Mouse (Mus musculus): ENCODE measurements at regions not wholly inside any gene's neighbourhood (a gene's known extent, or its start where the extent isn't known, plus 50 kb on each side); places are given as distances from the start of the nearest gene placed in this dataset.
"Not testable (repeated sequence)": the region's sequence is repeated elsewhere in the genome, so short reads cannot be mapped to it uniquely, and the experiment has no call there.

DNA sequence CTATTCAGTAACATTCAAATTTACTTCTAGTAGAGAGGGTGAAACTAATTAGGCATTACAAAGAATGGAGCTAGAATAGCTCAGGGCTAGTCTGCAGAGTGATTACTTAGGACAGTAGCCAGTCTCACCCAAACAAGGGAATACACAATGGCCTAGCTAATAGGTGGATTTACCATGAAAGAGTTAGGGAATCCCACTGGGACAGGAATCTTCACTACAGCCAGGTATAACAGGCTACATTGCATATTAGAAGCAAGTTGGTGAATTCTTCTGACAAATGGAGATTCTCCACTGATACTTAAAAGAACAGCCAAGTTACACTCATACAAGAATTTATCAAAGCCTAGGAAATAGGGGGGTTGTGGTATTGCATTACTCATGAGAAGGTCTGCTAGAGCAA lies 670.2 kb upstream of the Chrm3 start:
- POLR2A ChIA-PET: interaction anchor here in 3 of 4 experiments (0.6 to 1.6 kb wide), 5 partner anchors 25 to 768 kb away, joined by 3 to 7 read pairs (median 4); no protein-coding TSS in a partner anchor
- CTCF ChIA-PET: not testable (repeated sequence)

DNA sequence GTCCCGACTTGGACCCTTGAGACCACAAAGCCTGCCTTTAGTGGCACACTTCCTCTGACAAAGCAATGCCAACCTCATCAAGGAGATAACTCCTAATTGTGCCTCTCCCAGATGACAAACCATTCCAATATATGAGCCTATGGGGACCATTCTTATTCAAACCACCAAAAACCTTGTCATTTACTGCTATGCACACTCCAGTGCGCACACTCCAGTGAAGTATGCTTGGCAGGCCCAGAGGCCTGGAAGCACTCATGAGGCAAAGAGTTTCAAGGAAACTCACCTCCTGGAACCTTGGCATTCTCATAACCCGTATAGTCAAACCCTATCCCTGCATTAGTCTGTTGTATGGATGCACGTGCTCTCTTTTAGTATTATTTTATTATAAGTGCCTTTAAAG lies 669.7 kb upstream of the Chrm3 start:
- POLR2A ChIA-PET: interaction anchor here in 2 of 4 experiments (0.6 to 1.6 kb wide), 4 partner anchors 24 to 767 kb away, joined by 3 to 7 read pairs (median 4); no protein-coding TSS in a partner anchor
- CTCF ChIA-PET: no interaction called here

DNA sequence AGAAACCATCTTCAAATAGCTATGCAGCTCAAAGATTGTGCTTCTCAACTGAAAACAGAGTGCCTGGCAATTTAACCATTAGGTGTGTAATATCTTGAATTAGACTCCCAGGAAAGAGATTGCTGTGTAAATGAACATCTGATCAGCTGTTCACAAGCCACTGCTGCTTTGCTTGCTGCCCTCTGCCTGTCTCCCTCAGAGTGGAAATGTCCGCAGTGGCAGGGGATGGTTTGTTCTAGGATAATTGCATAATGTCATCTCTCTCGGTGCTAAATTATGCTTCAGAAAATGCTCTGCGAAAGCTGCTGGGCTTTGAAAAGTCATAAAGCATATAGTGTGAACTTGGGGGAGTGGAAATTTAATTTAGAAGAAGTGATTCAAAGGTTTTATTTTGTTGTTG lies 665.3 kb upstream of the Chrm3 start:
- ChIA-PET CTCF (no interaction called here), POLR2A (no interaction called here)

DNA sequence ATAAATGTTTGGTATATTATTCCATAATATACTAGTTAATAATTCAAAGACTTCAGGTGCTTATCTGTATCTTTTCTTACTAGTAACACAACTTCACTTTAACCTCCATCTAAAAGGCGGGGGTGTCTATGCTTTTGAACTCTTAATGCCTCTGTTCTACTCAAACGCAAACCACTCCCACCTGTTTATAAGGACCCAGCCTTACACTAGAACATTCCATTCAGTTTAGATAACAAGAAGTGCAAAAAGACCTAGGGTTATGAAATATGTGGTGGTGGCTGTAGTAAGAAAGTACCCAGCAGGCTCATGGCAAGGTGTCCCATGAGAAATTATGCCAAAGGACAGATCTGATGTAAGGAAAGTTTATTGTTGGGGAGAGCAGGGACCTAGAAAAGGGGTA lies 663.8 kb upstream of the Chrm3 start:
- ChIA-PET CTCF (no interaction called here), POLR2A (no interaction called here)

DNA sequence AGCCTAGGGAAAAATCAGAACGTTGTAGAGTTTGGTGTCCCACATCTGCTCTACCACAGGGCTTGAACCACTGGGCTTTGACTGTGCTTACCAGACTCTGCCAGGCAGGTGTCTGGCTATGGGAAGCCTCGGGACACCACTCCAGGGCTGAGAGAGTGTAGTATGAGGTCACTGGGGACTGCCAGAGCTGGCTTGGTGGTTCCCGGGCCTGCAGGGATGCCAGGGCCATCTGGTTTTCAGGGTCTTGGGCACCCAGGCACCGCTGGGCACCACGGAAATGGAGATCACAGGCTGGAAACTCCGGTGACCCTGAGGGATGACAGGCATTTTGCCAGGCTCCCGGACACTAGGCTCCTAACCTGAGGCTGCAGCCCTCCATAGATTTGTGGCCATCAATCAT lies 656.9 kb upstream of the Chrm3 start:
- POLR2A ChIA-PET: interaction anchor here in 1 of 4 experiments (0.6 kb wide), 1 partner anchor 12 kb away, joined by 3 read pairs; no protein-coding TSS in a partner anchor
- CTCF ChIA-PET: no interaction called here

DNA sequence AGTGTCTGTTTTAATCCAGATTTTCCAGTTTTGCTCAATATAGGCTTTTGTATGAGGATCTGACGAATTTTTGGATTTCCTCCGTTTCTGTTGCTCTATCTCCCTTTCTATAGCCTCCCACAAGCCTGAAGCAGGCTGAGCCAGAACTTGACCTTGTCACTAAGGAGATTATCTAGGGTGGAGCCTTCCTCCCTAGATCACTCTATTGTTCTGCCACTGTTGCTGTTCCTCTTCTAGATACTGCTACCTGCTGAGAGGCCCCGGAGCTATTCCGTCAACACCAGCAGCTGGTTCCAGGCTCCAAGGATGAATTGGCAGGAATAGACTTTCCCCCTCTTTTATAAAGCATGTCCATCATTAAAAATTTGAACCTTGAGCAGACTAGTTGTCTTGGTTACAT lies 644.7 kb upstream of the Chrm3 start:
- CTCF ChIA-PET: no interaction called here

DNA sequence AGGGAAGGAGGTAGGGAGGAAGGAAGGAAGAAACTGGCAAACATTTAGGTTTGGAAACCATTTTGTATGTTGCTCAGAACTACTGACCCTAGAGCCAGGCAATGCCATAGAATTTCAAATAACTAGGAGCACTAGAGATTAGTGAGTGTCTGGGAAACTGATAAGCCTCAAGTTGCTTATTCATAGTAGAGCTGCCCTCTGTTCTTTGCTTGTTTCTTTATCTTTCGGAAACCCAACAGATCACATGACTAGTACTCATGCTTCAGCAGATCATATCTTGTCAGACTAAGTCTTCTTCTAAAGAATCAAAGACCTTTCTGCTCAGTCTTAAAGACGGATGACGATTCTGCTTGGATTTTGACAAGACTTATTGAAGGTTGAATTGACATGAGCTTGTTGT lies 630.5 kb upstream of the Chrm3 start:
- ChIA-PET POLR2A (no interaction called here), CTCF (no interaction called here)

More for the DNA sequence above, 644.7 kb upstream of the Chrm3 start:
- POLR2A ChIA-PET: interaction anchor here in 2 of 4 experiments (0.7 to 1.6 kb wide), 4 partner anchors 26 to 1241 kb away, joined by 3 to 7 read pairs (median 4); no protein-coding TSS in a partner anchor

DNA sequence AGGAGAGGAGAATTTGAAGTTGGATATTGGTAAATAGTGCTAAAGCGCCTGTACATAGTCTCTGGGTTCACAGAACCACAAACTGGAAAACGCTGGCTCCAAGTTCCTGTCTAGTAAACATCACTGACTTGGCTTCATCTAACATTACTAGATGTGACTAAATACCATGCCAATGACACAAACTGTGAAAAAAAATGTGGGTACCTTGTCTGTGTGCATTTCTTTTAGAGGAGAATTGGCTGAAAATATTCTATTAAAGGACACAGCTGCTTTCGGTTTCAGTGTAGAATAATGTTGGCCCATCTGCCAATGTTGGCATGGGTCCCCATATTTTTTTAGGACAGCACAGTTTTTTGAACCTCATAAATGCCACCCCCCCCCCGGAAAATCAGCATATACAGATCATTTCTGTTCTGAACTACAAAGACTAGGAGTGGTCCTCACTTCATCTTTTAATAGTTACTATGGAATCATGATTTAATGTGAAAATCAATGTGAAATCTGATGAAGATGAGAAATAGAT lies 629.9 kb upstream of the Chrm3 start:
- CTCF ChIA-PET: no interaction called here
- POLR2A ChIA-PET: no interaction called here

DNA sequence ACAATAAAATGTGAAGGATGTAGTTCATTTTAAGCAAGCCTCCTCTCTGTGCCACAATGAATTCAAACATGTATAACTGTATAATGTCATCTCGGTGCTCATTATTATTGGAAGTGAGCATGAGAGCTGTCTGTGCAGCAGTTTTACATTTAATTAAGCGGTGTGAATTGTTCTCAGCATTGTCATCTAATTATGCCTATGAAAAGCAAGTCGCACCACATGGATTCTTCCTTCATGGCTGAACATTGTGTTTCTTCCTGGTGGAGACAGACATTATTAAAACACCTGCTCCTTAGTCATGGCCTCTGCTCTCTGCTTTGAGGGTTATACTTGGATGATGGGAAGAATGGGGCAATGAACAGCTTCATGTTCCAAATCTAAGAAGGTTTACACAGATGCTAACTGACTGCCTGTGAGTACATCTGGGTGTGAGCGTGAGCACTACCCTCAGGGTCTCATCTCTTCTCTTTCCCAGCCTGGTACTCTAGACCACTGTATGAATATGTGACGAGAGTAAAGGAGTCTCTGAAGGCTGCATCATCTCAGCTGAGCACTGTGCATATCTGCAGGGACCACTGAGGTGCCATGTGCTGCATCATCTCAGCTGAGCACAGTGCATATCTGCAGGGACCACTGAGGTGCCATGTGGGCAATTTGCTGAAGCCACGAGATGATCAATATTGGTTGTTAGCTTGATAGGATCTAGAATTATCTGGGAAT lies 628.6 kb upstream of the Chrm3 start:
- CTCF ChIA-PET: interaction anchor here in 1 of 4 experiments (0.6 kb wide), 1 partner anchor 47 kb away, joined by 3 read pairs; no protein-coding TSS in a partner anchor
- POLR2A ChIA-PET: no interaction called here

DNA sequence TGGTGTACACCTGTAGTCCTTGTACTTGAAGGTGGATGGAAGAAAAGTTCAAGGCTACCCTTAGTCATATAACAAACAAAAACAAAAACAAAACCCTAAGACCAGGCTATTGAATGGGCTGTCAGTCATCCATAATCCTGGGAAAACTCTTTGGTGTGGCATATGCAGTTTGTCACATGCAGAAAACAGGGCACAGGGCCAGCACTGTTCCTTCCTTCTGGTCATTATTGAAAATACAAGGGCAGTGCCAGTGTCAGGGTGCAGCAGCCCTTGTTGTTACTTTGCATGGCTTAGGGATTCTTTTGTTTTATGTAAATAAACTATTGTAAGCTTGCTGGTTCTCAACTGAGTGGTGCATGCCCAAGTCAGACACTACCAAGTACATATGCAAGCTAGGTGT lies 623.1 kb upstream of the Chrm3 start:
- POLR2A ChIA-PET: no interaction called here
- CTCF ChIA-PET: no interaction called here

DNA sequence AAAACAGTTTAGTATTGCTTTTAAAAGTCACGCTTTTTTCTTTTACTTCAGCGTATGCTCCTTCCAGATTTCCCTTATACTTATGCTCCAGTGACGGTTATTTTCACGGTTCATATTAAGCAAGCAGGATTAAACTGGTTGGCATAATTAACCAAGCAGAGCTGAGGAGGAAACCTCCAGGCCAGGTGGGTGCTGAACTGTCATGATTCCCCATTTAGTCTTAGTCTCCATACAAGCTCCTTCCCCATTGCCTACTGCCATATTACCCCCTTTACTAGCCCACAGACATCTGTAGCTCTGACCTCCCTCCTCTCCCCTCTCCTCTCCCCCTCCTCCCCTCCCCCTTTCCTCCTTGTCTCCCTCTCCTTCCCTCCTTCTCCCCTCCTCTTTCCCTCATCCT lies 621.9 kb upstream of the Chrm3 start:
- CTCF ChIA-PET: interaction anchor here in 1 of 4 experiments (0.6 kb wide), 1 partner anchor 490 kb away, joined by 3 read pairs; no protein-coding TSS in a partner anchor
- POLR2A ChIA-PET: interaction anchor here in 1 of 4 experiments (0.6 kb wide), 1 partner anchor 21 kb away, joined by 3 read pairs; no protein-coding TSS in a partner anchor

DNA sequence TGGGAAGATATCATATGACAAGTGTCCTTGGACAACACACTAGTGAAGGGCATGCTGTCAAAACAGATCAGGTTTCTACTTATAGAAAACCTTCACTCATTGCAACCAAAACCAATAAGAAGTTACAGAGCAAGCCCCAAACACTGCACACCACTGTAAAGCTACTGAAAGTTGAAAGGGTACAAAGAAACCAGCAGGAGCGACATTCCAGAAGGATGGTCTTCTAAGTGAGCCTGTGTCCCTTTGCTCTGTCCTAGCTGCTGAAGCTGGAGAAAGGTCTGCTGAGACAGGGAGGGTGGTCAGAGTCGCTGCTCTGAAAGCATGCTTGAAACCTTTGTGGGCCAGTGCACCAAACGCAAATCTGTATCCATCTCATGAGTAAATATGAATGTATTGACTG lies 611.3 kb upstream of the Chrm3 start:
- ChIA-PET CTCF (interaction anchor here in 2 of 4 experiments (0.6 to 0.7 kb wide), 2 partner anchors 573 to 901 kb away, joined by 3 to 5 read pairs; no protein-coding TSS in a partner anchor), POLR2A (no interaction called here)

DNA sequence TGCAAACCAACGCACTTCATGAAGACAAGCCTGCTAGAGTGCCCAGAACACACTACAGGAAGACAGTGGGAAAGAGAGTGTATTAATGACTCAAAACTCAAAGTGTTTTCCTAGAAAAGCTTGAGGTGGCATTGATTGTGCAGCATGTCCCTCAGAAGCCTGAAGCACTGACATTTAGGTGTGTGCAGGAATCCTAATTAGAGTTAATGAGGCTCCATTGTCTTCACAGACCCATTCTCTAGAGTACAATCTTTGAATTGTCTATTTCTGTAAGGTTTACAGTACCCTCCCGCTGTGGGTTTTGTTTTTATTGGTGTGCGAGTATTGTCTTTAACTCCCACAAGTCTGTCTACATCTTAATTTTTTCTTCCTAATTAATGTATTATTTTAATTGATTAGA lies 610.1 kb upstream of the Chrm3 start:
- CTCF ChIA-PET: no interaction called here
- POLR2A ChIA-PET: no interaction called here

DNA sequence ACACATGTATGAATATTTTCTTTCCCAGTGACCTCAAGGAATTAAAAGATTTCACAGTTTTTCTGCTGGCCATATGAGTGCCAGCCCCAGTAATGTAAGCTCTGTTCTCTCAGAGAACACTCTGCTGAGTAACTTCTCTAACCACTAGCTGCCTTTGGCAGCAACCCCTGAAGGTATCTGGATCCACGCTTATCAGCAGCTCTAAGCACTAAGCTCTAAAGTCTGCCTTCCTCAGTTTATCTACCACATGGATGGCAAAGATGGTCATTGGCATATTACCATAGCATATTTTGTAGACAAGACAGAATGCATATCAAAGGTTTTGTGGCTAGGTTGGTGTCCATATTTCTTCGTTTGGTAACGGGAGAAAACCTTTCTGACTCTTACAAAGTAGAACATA lies 592.3 kb upstream of the Chrm3 start:
- POLR2A ChIA-PET: interaction anchor here in 1 of 4 experiments (0.7 kb wide), 1 partner anchor 1036 kb away, joined by 6 read pairs; no protein-coding TSS in a partner anchor
- CTCF ChIA-PET: no interaction called here

DNA sequence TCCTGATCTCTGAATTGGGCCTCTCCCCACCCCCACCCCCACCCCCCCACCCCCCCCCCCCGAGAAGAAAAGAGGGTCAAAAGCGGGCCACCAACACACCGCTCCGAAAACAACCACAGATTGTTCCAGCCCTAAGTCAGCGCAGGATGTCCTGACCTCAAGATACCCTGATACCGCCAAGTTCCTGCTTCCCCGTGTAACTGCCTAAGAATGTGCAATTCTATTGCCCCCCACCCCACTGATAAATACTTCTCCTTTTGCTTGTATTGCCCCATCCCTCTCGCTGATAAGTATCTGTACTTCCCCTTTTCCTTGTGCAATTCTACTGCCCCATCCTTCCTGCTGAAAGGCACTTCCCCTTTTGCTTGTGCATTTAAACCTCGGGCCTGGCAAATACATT lies 590.0 kb upstream of the Chrm3 start:
- POLR2A ChIA-PET: not testable (repeated sequence)

DNA sequence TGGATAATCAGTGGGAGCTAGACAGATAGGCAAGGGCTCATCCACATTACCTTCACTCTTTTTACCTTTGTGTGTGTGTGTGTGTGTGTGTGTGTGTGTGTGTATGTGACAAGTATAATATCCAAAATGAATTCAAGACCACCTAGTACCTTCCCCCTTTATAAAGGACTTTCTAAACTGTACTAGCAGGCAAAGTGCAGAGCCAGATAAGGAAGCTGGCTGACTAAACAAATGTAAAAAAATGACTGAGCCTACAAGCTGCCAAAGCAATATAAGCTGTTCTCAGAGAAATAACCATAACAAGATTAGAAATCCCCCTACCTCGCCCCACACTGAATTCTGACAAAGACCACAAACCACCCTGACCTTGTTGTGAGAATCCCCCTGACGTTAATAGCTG lies 586.8 kb upstream of the Chrm3 start:
- CTCF ChIA-PET: interaction anchor here in 1 of 4 experiments (0.6 kb wide), 1 partner anchor 1501 kb away, joined by 3 read pairs; no protein-coding TSS in a partner anchor
- POLR2A ChIA-PET: no interaction called here

More for the DNA sequence above, 590.0 kb upstream of the Chrm3 start:
- CTCF ChIA-PET: not testable (repeated sequence)

DNA sequence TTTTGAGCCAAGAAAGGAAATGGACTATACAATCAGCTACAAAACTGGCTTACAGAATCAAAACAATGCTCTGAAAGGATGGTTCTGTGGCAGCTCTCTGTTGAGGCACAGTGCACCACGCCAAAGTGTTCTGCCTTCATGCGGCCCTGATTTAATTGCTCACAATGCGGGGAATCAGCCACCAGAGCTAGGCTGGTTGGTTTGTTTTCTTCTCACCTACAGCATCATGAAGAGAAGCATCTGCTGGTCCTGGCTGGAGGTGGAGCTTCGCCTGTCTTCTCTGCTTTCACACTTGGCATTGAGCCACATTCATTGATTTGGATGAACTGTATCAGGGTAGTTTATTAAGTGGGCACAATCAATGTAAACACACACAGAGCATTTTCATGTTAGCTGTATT lies 583.2 kb upstream of the Chrm3 start:
- CTCF ChIA-PET: interaction anchor here in 1 of 4 experiments (1.2 kb wide), 1 partner anchor 264 kb away, joined by 3 read pairs; no protein-coding TSS in a partner anchor
- POLR2A ChIA-PET: no interaction called here

DNA sequence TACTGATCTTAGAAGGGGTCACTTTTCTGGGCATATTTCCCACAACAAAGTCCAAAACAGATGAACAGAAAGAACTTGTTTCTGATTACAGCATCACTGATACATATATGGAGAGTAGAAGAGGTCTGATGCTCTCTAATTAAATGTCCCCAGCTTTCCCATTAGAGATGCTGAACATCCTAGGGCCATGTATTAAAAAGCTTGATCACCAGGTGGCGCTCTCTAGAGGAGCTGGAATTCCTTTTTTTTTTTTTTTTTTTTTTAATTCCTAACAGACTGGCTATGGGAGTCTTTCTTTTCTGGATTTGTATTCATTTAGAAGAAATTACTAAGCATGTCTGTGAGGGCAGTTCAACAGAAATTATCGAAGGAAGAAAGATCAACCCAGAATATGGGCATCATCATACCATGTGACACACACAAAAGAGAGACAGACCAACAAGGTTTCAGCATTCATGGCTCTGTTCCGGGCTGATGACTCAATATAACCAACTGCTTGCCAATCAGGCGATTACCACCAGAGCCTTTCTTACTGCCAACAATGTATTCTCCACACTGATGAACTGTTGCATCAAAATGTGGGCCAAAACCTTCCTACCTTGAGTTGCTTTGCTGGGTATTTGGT lies 581.5 kb upstream of the Chrm3 start:
- ChIA-PET POLR2A (interaction anchor here in 1 of 4 experiments (0.5 kb wide), 1 partner anchor 207 kb away, joined by 3 read pairs; no protein-coding TSS in a partner anchor), CTCF (interaction anchor here (0.5 to 2.3 kb wide), 26 partner anchors 11 to 1956 kb away, joined by 3 to 15 read pairs (median 3); partner anchors contain the start of gene Mtr (in 1 of the 4))

DNA sequence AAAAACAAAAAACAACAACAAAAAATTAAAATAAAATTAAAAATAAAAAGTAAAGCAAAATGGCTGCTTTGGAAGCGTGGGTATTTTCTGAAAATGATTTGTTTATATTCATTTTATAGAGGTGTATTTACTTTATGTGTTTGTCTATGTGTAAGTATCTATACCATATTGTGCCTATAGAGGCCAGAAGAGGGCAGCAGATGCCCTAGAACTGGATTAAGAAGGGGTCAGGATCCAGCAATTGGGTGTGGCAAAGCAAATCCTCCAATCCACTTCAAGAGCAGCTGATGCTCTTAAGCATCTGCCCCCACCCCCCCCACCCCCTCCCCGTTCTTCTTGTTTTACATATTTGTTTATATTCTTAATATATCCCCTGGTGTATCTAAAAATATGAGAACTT lies 577.6 kb upstream of the Chrm3 start:
- CTCF ChIA-PET: interaction anchor here in 3 of 4 experiments (0.6 to 1.0 kb wide), 4 partner anchors 19 to 746 kb away, joined by 3 to 4 read pairs (median 4); no protein-coding TSS in a partner anchor

DNA sequence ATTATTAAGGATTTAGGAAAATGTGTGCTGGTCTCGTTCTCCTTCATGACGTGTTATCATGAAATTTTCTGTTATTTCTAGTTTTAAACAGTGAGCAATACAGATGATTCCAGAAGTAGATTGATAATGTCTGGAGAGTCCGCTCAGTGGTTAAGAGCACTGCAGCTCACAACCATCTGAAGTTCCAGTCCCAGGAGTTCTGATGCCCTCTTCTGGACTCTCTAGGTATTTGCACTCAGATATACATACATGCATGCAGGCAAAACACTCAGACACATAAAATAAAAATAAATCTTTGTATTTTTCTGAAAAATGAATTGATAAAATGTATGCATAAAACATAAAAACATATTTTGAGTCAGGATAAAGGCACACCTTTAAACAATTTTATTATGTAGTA lies 570.1 kb upstream of the Chrm3 start:
- ChIA-PET CTCF (interaction anchor here in 3 of 4 experiments (0.6 to 1.3 kb wide), 3 partner anchors 11 to 257 kb away, joined by 3 to 5 read pairs (median 3); no protein-coding TSS in a partner anchor), POLR2A (no interaction called here)

More for the DNA sequence above, 577.6 kb upstream of the Chrm3 start:
- POLR2A ChIA-PET: interaction anchor here in 1 of 4 experiments (0.6 kb wide), 1 partner anchor 1559 kb away, joined by 4 read pairs; no protein-coding TSS in a partner anchor

Measured in embryonic stem cell, embryonic (primary cell).